Mouse (Mus musculus): ENCODE data around the gene Olfr885. TPM values are rescaled to one million over a fixed set of nuclear protein-coding genes. Genes with fewer than 3 reads are reported as not detected.

Gene Olfr885
- not detected in 2 replicates for polyA plus RNA-seq (2012; ENCODE audit: low replicate concordance)

DNA sequence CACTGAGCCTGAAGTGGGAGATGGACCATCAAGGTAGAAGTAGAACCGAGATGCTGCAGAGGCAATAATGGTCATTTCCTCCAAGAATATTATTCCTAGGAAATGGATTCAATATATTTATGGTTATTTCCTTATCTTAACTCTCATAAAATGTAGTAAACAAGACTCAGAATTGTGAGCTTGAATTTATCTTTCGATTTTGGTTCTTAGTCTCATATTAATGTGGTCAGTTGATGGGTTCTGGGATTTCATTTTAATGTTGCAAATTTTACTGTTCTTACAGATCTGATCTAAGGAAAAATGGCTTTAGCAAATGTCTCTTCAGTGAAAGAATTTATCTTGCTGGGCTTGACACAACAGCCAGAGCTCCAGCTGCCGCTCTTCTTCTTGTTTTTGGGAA is at the start of gene Olfr885:
Gene Olfr885 (plus strand): TSS at position 301 of the 400 bp plus-strand sequence.

DNA sequence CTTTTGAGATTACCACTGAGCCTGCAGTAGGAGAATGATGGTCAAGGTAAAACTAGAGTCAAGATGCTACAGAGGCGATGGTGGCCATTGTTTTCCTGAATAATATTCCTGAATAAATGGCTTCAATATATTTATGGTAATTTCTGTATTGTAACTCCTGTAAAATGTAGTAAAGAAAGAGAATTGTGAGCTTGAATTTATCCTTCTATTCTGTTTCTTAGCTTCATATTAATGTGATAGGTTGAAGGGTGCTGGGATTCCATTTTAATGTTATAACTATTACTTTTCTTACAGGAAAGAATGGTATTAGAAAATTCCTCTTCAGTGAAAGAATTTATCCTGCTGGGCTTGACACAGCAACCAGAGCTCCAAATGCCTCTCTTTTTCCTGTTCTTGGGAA is 35.6 kb upstream of the Olfr885 start, which contains the start of gene Olfr883:
Gene Olfr883 (plus strand): TSS at position 301 of the 400 bp plus-strand sequence.

DNA sequence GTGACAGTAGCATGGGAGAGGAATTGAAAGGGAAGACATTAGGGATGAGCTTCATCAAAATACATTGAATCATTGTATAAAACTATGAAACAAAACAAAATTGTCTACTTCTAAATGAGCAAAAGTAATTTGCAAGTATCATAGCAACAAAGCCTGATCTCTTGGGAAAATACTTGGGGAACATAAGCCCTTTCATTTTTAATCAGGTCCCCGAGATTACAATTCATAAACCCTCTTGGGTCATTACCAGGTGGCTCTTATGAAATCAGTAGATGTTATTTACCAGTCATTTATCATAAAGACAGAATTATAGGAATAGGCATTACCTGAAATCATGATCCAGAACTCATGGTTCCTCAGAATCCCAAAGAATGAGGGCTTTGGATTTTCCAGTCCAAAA is 14.9 kb upstream of the Olfr885 start, which contains the start of gene Olfr884:
Gene Olfr884 (plus strand): TSS at position 301 of the 400 bp plus-strand sequence.

DNA sequence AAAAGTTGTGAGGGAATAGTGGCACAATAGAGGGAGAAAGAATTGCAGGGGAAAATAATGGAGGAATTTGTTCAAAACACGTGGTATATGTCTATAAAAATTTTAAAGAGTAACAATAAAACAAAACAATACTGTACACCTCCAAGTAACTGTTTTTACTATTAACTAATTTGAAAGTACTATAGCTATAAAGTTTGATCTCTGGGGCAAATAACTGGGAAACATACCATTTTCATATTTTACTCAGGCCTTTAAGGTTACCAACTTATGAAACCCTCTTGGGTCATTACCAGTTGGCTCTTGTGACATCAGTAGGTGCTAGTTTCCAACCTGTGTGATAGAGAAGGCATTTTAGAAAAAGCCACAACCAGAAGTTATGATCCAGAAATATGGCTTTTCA is 22.6 kb downstream of the Olfr885 start, which contains the start of gene Olfr887:
Gene Olfr887 (plus strand): TSS at position 301 of the 400 bp plus-strand sequence.

DNA sequence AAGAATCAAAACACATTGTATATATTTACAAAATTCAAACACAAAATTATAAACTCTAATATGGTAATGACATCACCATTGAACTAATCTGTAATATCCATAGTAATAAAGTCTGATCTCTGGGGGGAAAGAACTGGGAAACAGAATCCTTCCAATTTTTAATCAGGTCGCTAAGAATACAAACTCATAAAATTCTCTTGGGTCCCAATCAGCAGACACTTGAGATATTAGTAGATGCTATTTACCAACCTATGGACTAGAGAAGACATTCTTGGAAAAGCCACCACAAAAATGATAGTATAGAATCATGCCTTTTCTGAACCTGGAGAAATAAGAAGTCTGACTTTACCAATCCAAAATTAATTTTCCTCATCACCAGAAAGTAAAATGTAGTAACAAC is 46.7 kb downstream of the Olfr885 start, which contains the start of gene Olfr888:
Gene Olfr888 (plus strand): TSS at position 301 of the 400 bp plus-strand sequence.

Other genes starting within 250 kb of the Olfr885 start
- gene Olfr877, start 207.1 kb upstream of the Olfr885 start, polyA plus RNA-seq (2012; ENCODE audit: low replicate concordance), result not detected in 2 replicates
- not detected in 2 replicates for gene Olfr145, start 164.6 kb upstream of the Olfr885 start, polyA plus RNA-seq (2012; ENCODE audit: low replicate concordance)
- gene Olfr878, start 143.5 kb upstream of the Olfr885 start, polyA plus RNA-seq (2012; ENCODE audit: low replicate concordance), result not detected in 2 replicates
- not detected in 2 replicates for gene Olfr881, start 69.5 kb upstream of the Olfr885 start, polyA plus RNA-seq (2012; ENCODE audit: low replicate concordance)
- gene Olfr883, start 35.5 kb upstream of the Olfr885 start, polyA plus RNA-seq (2012; ENCODE audit: low replicate concordance), result not detected in 2 replicates
- gene Olfr884, start 14.8 kb upstream of the Olfr885 start, polyA plus RNA-seq (2012; ENCODE audit: low replicate concordance), result not detected in 2 replicates
- not detected in 2 replicates for gene Olfr887, start 22.8 kb downstream of the Olfr885 start, polyA plus RNA-seq (2012; ENCODE audit: low replicate concordance)
- gene Olfr888, start 46.8 kb downstream of the Olfr885 start, polyA plus RNA-seq (2012; ENCODE audit: low replicate concordance), result not detected in 2 replicates
- not detected in 2 replicates for gene Olfr889, start 53.9 kb downstream of the Olfr885 start, polyA plus RNA-seq (2012; ENCODE audit: low replicate concordance)
- gene Olfr890, start 81.2 kb downstream of the Olfr885 start, polyA plus RNA-seq (2012; ENCODE audit: low replicate concordance), result not detected in 2 replicates
- not detected in 2 replicates for gene Olfr891, start 119.5 kb downstream of the Olfr885 start, polyA plus RNA-seq (2012; ENCODE audit: low replicate concordance)
- gene Olfr893, start 147.0 kb downstream of the Olfr885 start, polyA plus RNA-seq (2012; ENCODE audit: low replicate concordance), result not detected in 2 replicates
- gene Olfr894, start 156.7 kb downstream of the Olfr885 start, polyA plus RNA-seq (2012; ENCODE audit: low replicate concordance), result not detected in 2 replicates
- gene Olfr143, start 191.5 kb downstream of the Olfr885 start, polyA plus RNA-seq (2012; ENCODE audit: low replicate concordance), result not detected in 2 replicates
- not detected in 2 replicates for gene Olfr895, start 206.5 kb downstream of the Olfr885 start, polyA plus RNA-seq (2012; ENCODE audit: low replicate concordance)
- 0.05 TPM in 1 of 2 replicates, not detected in the other for gene Olfr896-ps1, start 229.8 kb downstream of the Olfr885 start, polyA plus RNA-seq (2012; ENCODE audit: low replicate concordance)

All from hematopoietic multipotent progenitor cell, adult 10-12 weeks (in vitro differentiated cells).